Mouse (Mus musculus): ENCODE measurements around the gene Amfr. TPM values are rescaled to one million over a fixed set of nuclear protein-coding genes. Genes with fewer than 3 reads are reported as not detected.

The Amfr gene
- polyA plus RNA-seq, 1 experiment from 2014 or later: 67.5 TPM

- H3K4me1 ChIP-seq (ENCODE audit: control insufficient read depth, insufficient read depth, low read length): no peaks in the 10 kb centered on the region
- no peak overlapping the region for H3K27ac ChIP-seq (ENCODE audit: low read length)
- H3K36me3 ChIP-seq (ENCODE audit: control insufficient read depth, insufficient read depth, low read length): peaks cover 53% of the 10 kb centered on the region
- H3K9ac ChIP-seq (ENCODE audit: low read depth, low read length): no peak overlapping the region
- no peaks in the 10 kb centered on the region for H3K27me3 ChIP-seq (ENCODE audit: control insufficient read depth, insufficient read depth, low read depth, low read length)
- no peak overlapping the region for H3K4me3 ChIP-seq (ENCODE audit: low read depth, low read length)
- H3K9me3 ChIP-seq (replicated peaks; ENCODE audit: control insufficient read depth, low read length, poor library complexity, severe bottlenecking): no peaks in the 10 kb centered on the region
- ATAC-seq: no peak
- no peak overlapping the region for H3K4me2 ChIP-seq (ENCODE audit: low read length)
- 90% methylated on average over 14 of the region's 14 CpGs for WGBS
Observed at GRCm38 (mm10) chr8:93950133-93950532, 62.5 kb downstream of the Amfr start.

- H3K27me3 ChIP-seq (ENCODE audit: control insufficient read depth, insufficient read depth, low read depth, low read length): no peaks in the 10 kb centered on the region
- H3K36me3 ChIP-seq (ENCODE audit: control insufficient read depth, insufficient read depth, low read length): peaks cover 23% of the 10 kb centered on the region
- no peaks in the 10 kb centered on the region for H3K4me1 ChIP-seq (ENCODE audit: control insufficient read depth, insufficient read depth, low read length)
- H3K4me2 ChIP-seq (ENCODE audit: low read length): no peak overlapping the region
- no peak for ATAC-seq
- 96% methylated on average over 1 of the region's 1 CpGs for WGBS
- H3K4me3 ChIP-seq (ENCODE audit: low read depth, low read length): no peak overlapping the region
- no peak overlapping the region for H3K27ac ChIP-seq (ENCODE audit: low read length)
- H3K9me3 ChIP-seq (replicated peaks; ENCODE audit: control insufficient read depth, low read length, poor library complexity, severe bottlenecking): no peaks in the 10 kb centered on the region
- no peak overlapping the region for H3K9ac ChIP-seq (ENCODE audit: low read depth, low read length)
Observed at GRCm38 (mm10) chr8:93946397-93946796, 66.2 kb downstream of the Amfr start.

GRCm38 (mm10) chr8:93945781-93946180 is 66.9 kb downstream of the Amfr start:
- Histone ChIP-seq H3K27me3 (ENCODE audit: control insufficient read depth, insufficient read depth, low read depth, low read length) (no peaks in the 10 kb centered on the region), H3K4me1 (ENCODE audit: control insufficient read depth, insufficient read depth, low read length) (no peaks in the 10 kb centered on the region), H3K4me2 (ENCODE audit: low read length) (no peak overlapping the region), H3K4me3 (ENCODE audit: low read depth, low read length) (no peak overlapping the region), H3K27ac (ENCODE audit: low read length) (no peak overlapping the region), H3K9ac (ENCODE audit: low read depth, low read length) (no peak overlapping the region), H3K36me3 (ENCODE audit: control insufficient read depth, insufficient read depth, low read length) (peaks cover 17% of the 10 kb centered on the region), H3K9me3 (replicated peaks; ENCODE audit: control insufficient read depth, low read length, poor library complexity, severe bottlenecking) (no peaks in the 10 kb centered on the region)
- ATAC-seq: no peak
- 89% methylated on average over 4 of the region's 4 CpGs for WGBS

GRCm38 (mm10) chr8:93941636-93942054 is 71.0 kb downstream of the Amfr start:
- WGBS: 68% methylated on average over 4 of the region's 4 CpGs
- Histone ChIP-seq H3K4me3 (ENCODE audit: low read depth, low read length) (no peak overlapping the region), H3K4me1 (ENCODE audit: control insufficient read depth, insufficient read depth, low read length) (no peaks in the 10 kb centered on the region), H3K9me3 (replicated peaks; ENCODE audit: control insufficient read depth, low read length, poor library complexity, severe bottlenecking) (no peaks in the 10 kb centered on the region), H3K27ac (ENCODE audit: low read length) (no peak overlapping the region; the same call in 1 of the 2 replicates), H3K4me2 (ENCODE audit: low read length) (no peak overlapping the region), H3K36me3 (ENCODE audit: control insufficient read depth, insufficient read depth, low read length) (no peaks in the 10 kb centered on the region), H3K27me3 (ENCODE audit: control insufficient read depth, insufficient read depth, low read depth, low read length) (no peaks in the 10 kb centered on the region), H3K9ac (ENCODE audit: low read depth, low read length) (no peak overlapping the region)
- no peak for ATAC-seq

- Histone ChIP-seq H3K27ac (ENCODE audit: low read length) (no peak overlapping the region; the same call in 1 of the 2 replicates), H3K4me2 (ENCODE audit: low read length) (no peak overlapping the region), H3K9ac (ENCODE audit: low read depth, low read length) (no peak overlapping the region), H3K4me1 (ENCODE audit: control insufficient read depth, insufficient read depth, low read length) (no peaks in the 10 kb centered on the region), H3K36me3 (ENCODE audit: control insufficient read depth, insufficient read depth, low read length) (no peaks in the 10 kb centered on the region), H3K4me3 (ENCODE audit: low read depth, low read length) (no peak overlapping the region), H3K9me3 (replicated peaks; ENCODE audit: control insufficient read depth, low read length, poor library complexity, severe bottlenecking) (no peaks in the 10 kb centered on the region), H3K27me3 (ENCODE audit: control insufficient read depth, insufficient read depth, low read depth, low read length) (no peaks in the 10 kb centered on the region)
- WGBS: 83% methylated on average over 11 of the region's 11 CpGs
- no peak for ATAC-seq
Observed at GRCm38 (mm10) chr8:93940542-93941423, 71.9 kb downstream of the Amfr start.

GRCm38 (mm10) chr8:93938193-93938592 is 74.4 kb downstream of the Amfr start:
- no peak overlapping the region for H3K9ac ChIP-seq (ENCODE audit: low read depth, low read length)

GRCm38 (mm10) chr8:93933288-93933687 is 79.4 kb downstream of the Amfr start:
- Histone ChIP-seq H3K9ac (ENCODE audit: low read depth, low read length) (no peak overlapping the region), H3K4me1 (ENCODE audit: control insufficient read depth, insufficient read depth, low read length) (no peaks in the 10 kb centered on the region; the same call in 1 of the 2 replicates), H3K36me3 (ENCODE audit: control insufficient read depth, insufficient read depth, low read length) (0 out of 2 replicates have a peak, but pooled peaks cover 5% of the 10 kb centered on the region), H3K27me3 (ENCODE audit: control insufficient read depth, insufficient read depth, low read depth, low read length) (no peaks in the 10 kb centered on the region), H3K9me3 (replicated peaks; ENCODE audit: control insufficient read depth, low read length, poor library complexity, severe bottlenecking) (no peaks in the 10 kb centered on the region), H3K4me2 (ENCODE audit: low read length) (no peak overlapping the region), H3K27ac (ENCODE audit: low read length) (no peak overlapping the region), H3K4me3 (ENCODE audit: low read depth, low read length) (no peak overlapping the region)
- 76% methylated on average over 2 of the region's 2 CpGs for WGBS
- no peak for ATAC-seq

More at GRCm38 (mm10) chr8:93938193-93938592, 74.4 kb downstream of the Amfr start:
- Histone ChIP-seq H3K9me3 (replicated peaks; ENCODE audit: control insufficient read depth, low read length, poor library complexity, severe bottlenecking) (no peaks in the 10 kb centered on the region), H3K4me2 (ENCODE audit: low read length) (no peak overlapping the region), H3K4me1 (ENCODE audit: control insufficient read depth, insufficient read depth, low read length) (no peaks in the 10 kb centered on the region), H3K27ac (ENCODE audit: low read length) (no peak overlapping the region), H3K36me3 (ENCODE audit: control insufficient read depth, insufficient read depth, low read length) (no peaks in the 10 kb centered on the region), H3K4me3 (ENCODE audit: low read depth, low read length) (no peak overlapping the region), H3K27me3 (ENCODE audit: control insufficient read depth, insufficient read depth, low read depth, low read length) (no peaks in the 10 kb centered on the region)
- 92% methylated on average over 3 of the region's 3 CpGs for WGBS
- ATAC-seq: no peak

GRCm38 (mm10) chr8:93932873-93933272 is 79.8 kb downstream of the Amfr start:
- H3K36me3 ChIP-seq (ENCODE audit: control insufficient read depth, insufficient read depth, low read length): 0 out of 2 replicates have a peak, but pooled peaks cover 5% of the 10 kb centered on the region
- no peaks in the 10 kb centered on the region; the same call in 1 of the 2 replicates for H3K4me1 ChIP-seq (ENCODE audit: control insufficient read depth, insufficient read depth, low read length)
- H3K9me3 ChIP-seq (replicated peaks; ENCODE audit: control insufficient read depth, low read length, poor library complexity, severe bottlenecking): no peaks in the 10 kb centered on the region
- peak overlapping the region; percentile 15; the same call in 1 of the 2 replicates for H3K27ac ChIP-seq (ENCODE audit: low read length)
- H3K4me2 ChIP-seq (ENCODE audit: low read length): no peak overlapping the region
- no peak overlapping the region for H3K4me3 ChIP-seq (ENCODE audit: low read depth, low read length)
- ATAC-seq: peak; percentile 64; the same call in 1 of the 2 replicates
- no peak overlapping the region for H3K9ac ChIP-seq (ENCODE audit: low read depth, low read length)
- no peaks in the 10 kb centered on the region for H3K27me3 ChIP-seq (ENCODE audit: control insufficient read depth, insufficient read depth, low read depth, low read length)
- WGBS: 26% methylated on average over 6 of the region's 6 CpGs

- 63% methylated on average over 6 of the region's 6 CpGs for WGBS
- Histone ChIP-seq H3K4me1 (ENCODE audit: control insufficient read depth, insufficient read depth, low read length) (no peaks in the 10 kb centered on the region; the same call in 1 of the 2 replicates), H3K36me3 (ENCODE audit: control insufficient read depth, insufficient read depth, low read length) (0 out of 2 replicates have a peak, but pooled peaks cover 5% of the 10 kb centered on the region), H3K27ac (ENCODE audit: low read length) (no peak overlapping the region), H3K9ac (ENCODE audit: low read depth, low read length) (no peak overlapping the region), H3K9me3 (replicated peaks; ENCODE audit: control insufficient read depth, low read length, poor library complexity, severe bottlenecking) (no peaks in the 10 kb centered on the region), H3K4me3 (ENCODE audit: low read depth, low read length) (no peak overlapping the region), H3K27me3 (ENCODE audit: control insufficient read depth, insufficient read depth, low read depth, low read length) (no peaks in the 10 kb centered on the region), H3K4me2 (ENCODE audit: low read length) (no peak overlapping the region)
- ATAC-seq: no peak
Observed at GRCm38 (mm10) chr8:93931336-93931735, 81.3 kb downstream of the Amfr start.

All from midbrain, embryonic 16.5 days (tissue).